Mouse (Mus musculus) spleen, embryonic (tissue): Measurements from ENCODE around the gene Gstp3.

ENCODE experiments used
- CTCF ChIA-PET: fragments of 350-600 bp; sonication (Branson Sonifier 250); formaldehyde crosslinking; loops from one replicate; lab custom pipeline; 2022; lab: Charles Lee

Gstp3 gene

DNA sequence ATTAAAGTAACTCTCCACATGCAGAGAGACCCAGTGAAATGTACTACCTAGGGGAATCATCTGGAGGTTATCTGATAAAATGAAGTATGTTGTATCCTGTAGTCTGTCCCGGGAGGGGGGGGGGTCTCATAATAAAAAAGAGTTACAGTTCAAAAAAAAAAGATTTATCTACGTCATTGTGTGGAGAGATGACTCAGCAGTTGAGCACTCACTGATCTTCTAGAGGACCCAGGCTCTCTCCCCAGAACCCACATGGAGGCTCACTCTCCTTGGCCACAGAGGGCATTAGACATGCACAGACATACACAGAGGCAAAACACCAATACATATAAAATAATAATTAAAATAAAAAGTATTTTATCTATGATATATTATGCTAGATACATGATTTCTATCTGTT lies 32.0 kb upstream of the Gstp3 start:
- CTCF ChIA-PET, result no interaction called here

DNA sequence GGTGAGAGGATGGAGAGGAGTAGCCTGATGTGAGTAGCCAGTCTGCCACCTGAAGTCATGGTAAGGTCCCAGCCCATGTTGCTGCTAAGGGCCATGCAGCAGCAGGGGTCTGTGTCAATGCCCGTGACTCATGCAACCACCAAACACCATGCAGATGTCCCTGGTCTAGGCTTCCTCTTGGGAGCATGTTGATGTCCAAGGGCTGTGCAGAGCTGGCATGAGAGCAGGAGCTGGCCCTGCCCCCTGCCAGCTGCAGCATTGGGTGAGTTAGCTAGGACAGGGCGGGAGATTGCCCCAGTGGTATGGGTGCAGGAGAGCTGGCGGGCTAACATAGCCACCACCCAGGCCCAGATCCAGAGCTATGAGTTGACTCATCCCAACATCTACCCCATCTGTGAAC lies 31.1 kb upstream of the Gstp3 start:
- CTCF ChIA-PET, result interaction anchor here (0.6 kb wide), 1 partner anchor 14 kb away, joined by 4 read pairs; no protein-coding TSS in a partner anchor

DNA sequence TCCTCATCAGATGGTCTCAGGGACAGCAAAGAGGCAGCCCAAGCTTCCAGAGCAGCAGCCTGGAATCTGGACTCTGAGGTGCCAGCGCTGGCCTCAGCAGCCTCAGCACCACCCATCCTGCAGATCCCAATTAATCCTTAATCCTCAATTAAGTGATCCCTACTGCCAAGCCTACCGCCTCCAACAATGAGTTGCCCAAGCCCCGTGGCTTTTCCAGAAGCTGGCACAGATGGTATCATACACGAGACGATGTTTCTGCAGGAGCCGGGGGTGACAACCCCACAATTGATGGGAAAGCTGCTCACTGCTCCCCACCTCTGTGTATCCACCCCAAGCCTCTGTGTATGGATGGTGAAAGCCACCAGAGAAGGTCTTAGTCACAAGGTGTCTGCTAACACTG lies 29.8 kb upstream of the Gstp3 start:
- CTCF ChIA-PET, result no interaction called here

DNA sequence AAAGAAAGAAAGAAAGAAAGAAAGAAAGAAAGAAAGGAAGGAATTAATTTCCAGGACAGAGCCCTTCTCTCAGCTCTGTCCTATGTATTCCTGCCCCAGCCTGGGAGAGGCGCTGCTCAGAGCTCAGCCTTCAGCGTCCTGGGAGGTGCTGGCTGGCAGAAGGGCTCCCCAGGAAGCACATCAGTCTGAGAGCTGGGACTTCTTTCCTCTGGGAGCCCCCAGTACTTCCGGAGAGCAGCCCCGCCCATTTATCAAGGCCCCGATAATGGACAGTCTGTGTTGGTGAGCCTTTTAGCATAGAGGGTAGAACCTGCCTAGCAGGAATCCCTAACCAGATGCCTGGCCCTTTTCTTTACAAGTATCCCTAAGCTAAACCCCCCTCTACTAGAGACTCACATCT lies 28.8 kb upstream of the Gstp3 start:
- CTCF ChIA-PET, result interaction anchor here (0.8 kb wide), 1 partner anchor 418 kb away, joined by 23 read pairs; no protein-coding TSS in a partner anchor

DNA sequence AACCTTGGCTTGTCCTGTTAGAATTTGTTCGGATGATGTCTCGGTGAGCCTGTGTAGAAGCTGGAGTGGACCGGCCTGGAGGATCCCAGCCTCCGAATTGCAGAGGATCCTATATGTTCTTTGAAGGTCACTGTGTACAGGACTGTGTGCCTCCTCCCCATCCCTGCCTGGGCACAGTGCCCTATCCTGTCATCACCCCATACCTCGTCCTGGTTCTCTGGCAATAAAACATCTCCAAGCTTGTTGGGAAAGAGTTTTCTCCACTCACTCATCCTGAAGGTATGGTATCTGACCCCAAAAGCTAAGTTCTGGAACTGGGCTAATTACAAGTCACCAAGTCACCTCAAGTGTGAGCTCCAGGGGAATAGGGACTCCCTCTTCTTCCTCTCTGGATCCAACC lies 27.7 kb upstream of the Gstp3 start:
- CTCF ChIA-PET, result interaction anchor here (0.8 kb wide), 1 partner anchor 417 kb away, joined by 23 read pairs; no protein-coding TSS in a partner anchor

DNA sequence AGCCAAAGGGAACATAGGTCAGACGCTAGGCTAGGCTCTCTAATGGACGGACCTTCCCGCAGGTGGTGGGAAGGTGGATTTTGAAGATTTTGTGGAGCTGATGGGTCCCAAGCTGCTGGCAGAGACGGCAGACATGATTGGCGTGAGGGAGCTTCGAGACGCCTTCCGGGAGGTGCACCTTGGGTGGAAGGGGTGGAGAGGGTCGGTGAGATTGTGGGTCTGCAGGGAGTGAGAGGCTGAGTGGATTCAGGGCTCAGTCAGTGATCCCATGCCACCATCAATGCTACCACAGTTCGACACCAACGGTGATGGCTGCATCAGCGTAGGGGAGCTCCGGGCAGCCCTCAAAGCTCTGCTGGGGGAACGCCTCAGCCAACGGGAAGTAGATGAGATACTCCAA lies 26.8 kb upstream of the Gstp3 start:
- CTCF ChIA-PET, result no interaction called here

DNA sequence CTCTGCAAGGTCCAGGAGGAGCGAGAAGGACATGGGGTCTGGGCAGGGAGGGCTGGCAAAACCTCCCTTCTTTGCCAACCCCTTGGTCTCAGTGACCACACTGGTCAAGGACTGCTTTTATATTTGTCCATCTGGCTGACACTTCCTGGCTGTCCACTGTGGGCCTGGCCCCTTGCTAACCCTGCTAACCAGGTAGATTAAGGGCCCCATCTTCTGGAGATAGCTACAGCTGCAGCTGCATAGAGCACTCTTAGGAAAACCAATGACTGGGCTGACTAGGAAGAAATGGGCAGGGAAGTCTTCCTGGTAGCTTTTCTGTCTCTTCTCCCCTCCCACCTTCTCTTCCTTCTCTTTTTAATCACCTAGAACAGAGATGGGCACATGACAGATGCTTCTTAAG lies 25.6 kb upstream of the Gstp3 start:
- CTCF ChIA-PET, result no interaction called here

DNA sequence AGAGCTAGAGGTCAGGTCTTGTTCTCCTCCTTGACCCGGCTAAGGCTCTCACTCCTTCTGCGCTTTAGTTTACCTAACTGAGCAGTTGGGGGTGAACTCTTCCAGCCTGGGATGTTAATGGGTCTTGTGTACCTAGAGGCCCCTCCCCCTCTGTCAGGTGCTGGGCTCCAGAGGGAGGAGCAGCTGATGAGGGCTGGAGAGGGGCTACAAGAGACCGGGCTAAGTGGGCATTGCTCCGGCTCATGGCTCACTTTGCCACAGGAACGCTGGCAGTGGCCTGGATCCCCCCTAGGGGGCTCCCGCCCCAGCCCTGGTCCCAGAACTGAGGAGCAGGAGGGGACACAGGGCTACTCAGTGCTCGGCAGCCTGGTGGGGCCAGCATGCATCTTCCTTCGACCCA lies 24.5 kb upstream of the Gstp3 start:
- CTCF ChIA-PET, result no interaction called here

DNA sequence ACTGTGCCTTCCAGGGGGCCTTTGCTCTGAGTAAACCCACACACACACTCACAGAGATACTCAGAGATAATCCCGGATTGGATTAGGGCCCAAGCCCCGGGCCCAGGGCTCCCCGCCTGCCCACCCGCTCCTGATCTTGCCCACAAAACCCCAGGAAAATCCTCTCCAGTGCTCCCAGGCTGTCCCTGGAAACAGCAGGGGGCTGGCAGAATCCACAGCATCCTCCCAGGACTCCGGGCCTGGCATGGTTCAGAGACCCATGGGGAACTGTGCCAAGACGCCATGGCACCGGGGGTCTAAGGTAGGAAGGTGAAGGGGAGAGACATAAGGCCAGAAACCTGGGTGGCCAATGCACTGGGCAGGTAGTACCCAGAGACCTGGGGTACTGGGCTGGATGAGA lies 23.9 kb upstream of the Gstp3 start:
- CTCF ChIA-PET, result no interaction called here

DNA sequence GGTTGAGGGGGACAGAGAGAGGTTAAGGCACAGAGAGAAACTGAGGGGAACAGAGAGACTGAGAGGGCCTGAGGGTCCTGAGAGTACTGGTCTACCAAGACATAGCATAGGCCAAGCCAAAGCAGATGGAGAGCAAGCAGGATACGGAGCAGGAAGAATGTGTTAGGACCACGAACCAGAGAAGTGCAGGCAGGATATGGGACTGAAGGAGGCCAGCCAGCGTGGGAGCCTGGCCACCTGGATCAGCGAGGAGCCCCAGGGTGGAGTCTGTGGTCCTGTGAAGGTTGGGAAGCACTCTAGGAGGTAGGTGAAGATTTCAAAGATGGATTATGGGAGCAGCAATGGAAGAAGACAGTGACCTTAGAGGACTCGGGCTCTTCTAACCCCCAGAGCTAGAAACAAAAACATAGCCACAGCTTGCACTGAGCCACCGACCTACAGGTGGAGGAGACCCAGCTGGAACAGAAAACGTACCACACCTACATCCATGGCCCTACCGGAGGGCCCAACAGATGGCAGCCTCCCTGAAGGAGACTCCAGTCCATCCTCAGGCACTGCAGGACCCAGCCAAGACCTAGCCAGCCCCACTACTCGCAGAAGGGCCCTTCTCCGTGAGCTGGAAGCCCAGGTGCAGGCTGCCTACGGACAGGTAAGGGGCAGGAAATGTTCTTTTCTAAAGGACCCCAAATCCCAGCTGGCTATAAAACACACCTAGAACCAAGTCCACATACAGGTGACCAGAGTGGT lies 23.0 kb upstream of the Gstp3 start:
- CTCF ChIA-PET, result no interaction called here

DNA sequence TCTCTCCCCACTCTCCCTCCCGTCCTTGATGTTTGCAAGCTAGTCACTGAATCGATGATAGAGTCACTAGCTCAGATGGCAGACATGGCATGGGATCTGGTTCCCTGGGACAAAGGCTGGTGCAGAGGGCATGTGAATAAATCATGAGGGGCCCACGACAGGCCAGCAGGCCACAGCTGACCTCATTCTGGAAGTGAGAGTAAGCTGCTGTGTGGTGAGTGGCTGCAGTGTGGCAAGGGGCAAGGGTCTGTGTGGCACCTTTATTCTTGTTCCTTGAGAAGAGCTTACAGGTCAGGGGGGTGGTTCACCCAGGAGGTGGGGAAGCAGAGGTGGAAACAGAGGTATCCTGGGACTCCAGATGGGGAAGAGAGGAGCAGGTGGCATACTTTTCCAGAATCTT lies 22.0 kb upstream of the Gstp3 start, which contains the start of gene Cabp2:
Gene Cabp2 (plus strand): TSS at position 185 of the 400 bp plus-strand sequence.
- CTCF ChIA-PET, result no interaction called here

DNA sequence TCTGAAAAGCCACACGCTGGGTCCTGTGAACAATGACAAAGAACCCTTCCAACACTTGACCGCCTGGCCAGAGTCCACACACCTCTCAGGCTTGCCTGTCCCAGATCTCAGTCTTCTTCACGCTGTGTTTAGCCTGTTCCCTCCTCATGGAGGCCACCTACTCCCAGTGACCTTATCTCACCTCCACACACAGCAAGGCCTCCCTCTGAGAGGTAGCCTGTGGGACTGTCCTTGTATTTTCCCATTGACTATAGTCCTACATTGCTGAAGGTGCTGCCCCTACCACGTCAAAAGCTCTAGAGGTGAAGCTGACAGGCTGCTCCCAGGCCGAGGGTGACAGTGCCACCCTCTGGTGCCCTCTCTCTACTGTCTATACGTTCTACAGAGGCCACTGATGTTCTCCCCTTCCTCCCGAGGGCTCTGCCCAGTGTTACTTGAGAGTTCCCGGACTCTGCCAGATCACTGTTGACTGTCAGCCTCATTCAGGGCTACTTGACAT lies 21.2 kb upstream of the Gstp3 start:
- CTCF ChIA-PET, result no interaction called here

DNA sequence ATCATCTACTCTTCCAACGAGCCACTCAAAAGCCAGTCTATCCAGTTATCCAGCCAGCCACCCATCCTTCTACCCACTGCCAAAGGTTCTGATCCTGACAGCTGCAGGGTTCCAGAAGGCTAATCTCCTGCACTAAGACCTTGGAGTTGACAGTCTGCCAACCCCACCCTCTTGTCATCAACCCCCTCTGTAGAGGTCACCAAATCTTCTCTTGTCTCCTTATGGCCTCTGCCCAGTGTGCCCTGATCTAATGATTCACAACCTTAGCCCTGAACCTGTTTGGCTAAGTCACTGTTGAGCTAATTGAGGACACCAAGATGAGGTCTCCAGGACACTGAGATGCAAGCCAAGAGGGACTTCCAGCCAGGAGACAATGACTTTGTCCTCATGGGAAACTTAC lies 20.2 kb upstream of the Gstp3 start:
- CTCF ChIA-PET, result no interaction called here

DNA sequence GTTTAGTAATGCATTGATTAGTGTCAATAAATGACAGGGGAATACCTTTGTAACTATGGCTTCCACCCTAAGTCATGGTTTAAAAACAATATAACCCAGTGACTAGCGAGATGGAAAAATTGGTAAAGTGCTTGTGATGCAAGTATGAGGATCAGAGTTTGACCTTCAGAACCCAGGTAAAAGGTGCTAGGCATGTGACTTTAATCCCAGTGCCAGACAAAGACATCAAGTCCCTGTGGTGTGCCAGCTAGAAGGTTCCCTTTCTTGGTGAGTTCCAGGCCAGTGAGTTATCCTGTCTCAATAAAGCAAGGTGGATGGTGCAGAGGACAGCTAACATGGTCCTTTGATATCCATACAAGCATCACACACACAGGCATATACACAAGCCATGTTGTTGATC lies 16.2 kb upstream of the Gstp3 start:
- CTCF ChIA-PET, result no interaction called here

DNA sequence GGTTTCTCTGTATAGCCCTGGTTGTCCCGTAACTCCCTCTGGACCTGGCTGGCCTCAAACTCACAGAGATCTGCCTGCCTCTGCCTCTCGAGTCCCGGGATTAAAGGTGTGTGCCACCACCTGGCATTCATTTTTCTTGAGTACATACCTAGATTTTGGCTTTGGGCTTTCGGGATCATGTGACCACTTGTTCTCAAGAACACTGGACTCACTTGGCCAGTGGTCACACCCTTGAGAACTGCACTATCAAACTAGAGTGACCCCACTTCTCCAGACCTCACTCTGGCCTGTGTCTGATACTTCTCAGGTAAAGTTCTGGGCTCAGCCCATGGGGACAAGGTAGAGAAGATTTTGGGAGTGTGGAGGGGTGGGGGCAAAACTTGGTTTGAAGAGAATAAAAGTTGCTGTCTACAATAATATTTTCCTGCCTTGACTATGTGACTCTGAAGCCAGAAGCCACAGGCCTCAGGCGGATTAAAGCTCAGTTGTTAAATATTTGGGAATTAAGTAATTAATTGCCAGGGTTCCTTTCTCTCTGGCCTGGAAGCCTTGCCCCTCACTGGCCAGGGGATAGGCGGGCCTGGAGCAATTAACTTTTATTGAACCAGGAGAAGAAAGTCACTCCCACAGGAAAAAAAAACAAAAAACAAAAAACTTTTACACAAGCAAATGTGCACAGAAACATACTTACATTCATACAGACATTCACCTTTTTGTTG lies 13.5 kb upstream of the Gstp3 start:
- CTCF ChIA-PET, result no interaction called here

DNA sequence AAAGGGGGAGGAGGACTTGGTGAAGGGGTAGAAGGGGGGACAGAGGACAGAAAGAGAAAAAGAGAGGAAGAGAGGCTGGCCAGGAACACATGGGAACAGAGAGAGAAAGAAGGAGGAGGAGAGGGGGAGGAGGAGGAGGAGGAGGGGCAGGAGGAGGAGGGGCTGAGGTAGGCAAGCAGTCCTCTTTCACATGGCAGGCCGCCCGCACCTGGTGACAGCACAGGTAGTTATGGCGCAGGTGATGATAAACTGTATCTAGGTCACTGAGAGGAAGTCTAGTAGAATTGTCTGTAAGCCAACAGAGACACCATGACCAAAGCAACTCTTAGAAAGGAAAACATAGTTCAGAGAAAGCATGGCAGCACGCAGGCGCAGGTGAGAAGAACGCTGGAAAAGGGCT lies 12.0 kb upstream of the Gstp3 start:
- CTCF ChIA-PET, result no interaction called here

DNA sequence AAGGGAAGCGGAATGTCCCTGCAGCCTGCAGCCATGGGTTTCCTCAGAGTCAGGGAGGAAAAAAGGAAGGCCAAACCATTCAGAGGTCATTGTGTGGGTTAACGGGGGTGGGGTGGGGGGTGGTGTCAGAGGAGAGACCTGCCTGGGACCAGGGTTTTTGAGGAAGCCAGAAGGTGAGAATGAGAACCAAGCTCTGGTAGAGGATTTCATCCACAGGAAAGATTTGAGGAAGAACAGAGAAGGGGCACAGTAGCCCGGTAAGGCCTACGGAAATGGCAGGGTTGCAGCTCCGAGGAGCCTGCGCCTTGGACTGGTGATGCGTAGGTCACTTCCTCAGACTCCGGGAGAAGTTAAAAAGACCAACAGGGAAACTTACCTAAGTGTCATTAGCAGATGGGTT lies 11.4 kb upstream of the Gstp3 start:
- CTCF ChIA-PET, result no interaction called here

DNA sequence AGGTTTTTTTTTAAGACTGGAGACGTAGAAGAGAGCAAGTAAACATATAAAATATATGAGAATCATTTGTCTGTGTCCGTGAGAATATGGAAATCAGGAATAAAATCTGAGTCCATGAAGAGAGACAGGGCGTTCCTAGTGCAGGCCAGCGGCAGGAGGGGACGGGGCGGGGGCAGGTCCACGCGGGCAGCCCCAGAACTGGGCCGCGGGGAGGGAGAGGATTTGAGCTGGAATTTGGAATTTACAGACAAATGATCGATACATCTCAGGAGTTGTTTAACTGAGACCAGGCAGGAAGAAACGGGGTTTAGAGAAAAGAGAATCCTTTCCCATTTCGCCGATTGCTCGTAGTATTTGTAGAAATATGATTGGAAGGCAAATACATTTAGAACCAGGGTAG lies 10.9 kb upstream of the Gstp3 start:
- CTCF ChIA-PET, result no interaction called here

DNA sequence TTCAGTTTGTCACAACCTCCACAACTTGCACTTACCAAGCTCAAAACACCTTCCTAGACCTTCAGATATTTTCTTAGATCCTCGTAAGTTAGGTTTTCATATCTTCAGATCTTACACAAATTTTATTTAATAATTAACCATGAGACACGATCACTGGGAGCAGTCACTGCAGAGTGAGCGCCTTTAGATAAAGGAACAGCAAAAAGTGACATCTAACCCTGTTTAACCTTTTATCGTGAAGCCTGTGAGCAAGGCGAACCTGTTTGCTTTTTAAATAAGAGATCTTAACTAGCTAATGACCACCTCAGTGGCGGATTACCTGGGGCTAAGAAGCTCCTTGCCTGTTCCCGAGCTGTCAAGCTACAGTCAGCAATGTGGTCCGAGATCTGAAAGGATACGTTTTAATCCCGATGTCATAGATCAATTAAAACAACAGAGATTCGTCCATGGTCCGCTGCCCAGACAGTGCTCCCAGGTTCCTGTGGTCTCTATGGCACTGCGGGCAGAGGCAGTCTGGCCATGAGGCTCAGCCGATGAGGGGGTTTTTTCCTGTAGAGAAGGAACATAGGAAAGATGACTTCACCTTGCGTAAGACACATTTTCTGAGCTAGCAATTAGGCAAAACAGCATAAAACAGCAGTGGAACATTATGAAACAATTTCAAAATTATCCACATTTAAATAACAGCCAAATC lies 9.5 kb upstream of the Gstp3 start:
- CTCF ChIA-PET, result interaction anchor here (1.1 kb wide), 1 partner anchor 13 kb away, joined by 4 read pairs; no protein-coding TSS in a partner anchor

DNA sequence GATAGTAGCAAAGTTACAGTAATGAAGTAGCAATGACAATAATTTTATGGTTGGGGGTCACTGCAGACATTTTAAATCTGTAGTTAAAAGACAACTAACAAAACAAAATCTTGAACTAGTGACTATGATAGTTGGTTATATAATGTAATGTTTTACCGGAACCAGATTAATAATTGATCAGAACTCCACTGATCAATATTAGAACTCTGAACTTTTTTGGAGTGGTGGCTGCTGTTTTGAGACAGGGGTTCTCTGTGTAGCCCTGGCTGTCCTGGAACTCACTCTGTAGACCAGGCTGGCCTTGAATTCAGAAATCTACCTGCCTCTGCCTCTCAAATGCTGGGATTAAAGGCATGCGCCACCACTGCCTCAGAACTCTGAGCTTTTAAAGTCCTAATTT lies 8.9 kb upstream of the Gstp3 start:
- CTCF ChIA-PET, result interaction anchor here (1.1 kb wide), 1 partner anchor 12 kb away, joined by 4 read pairs; no protein-coding TSS in a partner anchor

DNA sequence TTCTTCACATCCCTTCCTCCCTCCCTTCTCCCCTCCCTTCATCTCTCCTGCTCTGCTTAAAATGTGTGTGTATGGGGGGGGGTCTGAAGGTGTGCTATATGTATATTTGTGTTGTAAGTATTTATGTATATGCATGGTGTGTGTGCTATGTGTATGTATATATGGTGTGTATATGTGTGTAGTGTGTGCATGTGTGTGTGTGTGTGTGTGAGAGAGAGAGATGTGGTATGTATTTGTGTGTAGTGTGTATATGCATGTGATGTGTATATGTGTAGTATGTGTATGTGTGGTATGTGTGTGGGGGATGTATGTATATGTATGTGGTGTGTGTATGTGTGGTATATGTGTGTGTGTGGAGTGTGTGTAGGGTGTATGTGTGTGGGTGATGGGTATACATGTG lies 7.5 kb upstream of the Gstp3 start:
- CTCF ChIA-PET, result no interaction called here

DNA sequence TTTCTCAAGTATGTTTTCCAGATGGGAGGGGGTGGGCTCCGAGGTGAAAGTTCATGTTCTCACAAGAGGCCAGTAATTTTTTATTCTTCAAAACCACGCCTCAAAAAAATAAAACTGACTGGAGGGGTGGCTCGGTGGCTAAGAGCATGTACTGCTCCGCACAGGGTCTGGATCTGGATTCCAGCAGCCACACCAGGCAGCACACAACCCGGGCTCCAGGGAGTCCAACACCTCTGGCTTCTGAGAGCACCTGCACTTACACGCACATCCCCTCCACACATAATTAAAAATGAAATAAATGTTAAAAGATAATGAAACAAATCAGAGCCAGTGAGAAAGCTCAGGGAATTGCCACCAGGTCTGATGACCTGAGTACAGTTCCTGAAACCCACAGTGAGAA lies 6.9 kb upstream of the Gstp3 start:
- CTCF ChIA-PET, result no interaction called here
